Mouse (Mus musculus): ENCODE results near the gene Macf1.
"Not testable (repeated sequence)": the region's sequence is repeated elsewhere in the genome, so short reads cannot be mapped to it uniquely, and the experiment has no call there.

Macf1 gene

GRCm38 (mm10) chr4:123489086-123489485 is 195.1 kb downstream of the Macf1 start:
- in situ Hi-C loops (cut with MboI; ENCODE audit: unreplicated experiment in 2 of 2): no loop called here

- in situ Hi-C loops (cut with MboI; ENCODE audit: unreplicated experiment in 2 of 2): no loop called here
Measured at GRCm38 (mm10) chr4:123479991-123480390, 204.2 kb downstream of the Macf1 start.

- in situ Hi-C loops (cut with MboI; ENCODE audit: unreplicated experiment in 2 of 2): no loop called here
Measured at GRCm38 (mm10) chr4:123478655-123479433, 205.3 kb downstream of the Macf1 start.

- in situ Hi-C loops (cut with MboI; ENCODE audit: unreplicated experiment in 2 of 2): no loop called here
Measured at GRCm38 (mm10) chr4:123465799-123466198, 218.4 kb downstream of the Macf1 start.

- in situ Hi-C loops (cut with MboI; ENCODE audit: unreplicated experiment in 2 of 2): no loop called here
Measured at GRCm38 (mm10) chr4:123460595-123461272, 223.4 kb downstream of the Macf1 start.

GRCm38 (mm10) chr4:123454871-123455640 is 229.1 kb downstream of the Macf1 start:
- in situ Hi-C loops (cut with MboI; ENCODE audit: unreplicated experiment in 2 of 2): no loop called here

- in situ Hi-C loops (cut with MboI; ENCODE audit: unreplicated experiment in 2 of 2): no loop called here
Measured at GRCm38 (mm10) chr4:123453729-123454128, 230.4 kb downstream of the Macf1 start.

- in situ Hi-C loops (cut with MboI; ENCODE audit: unreplicated experiment in 2 of 2): no loop called here
Measured at GRCm38 (mm10) chr4:123451991-123452390, 232.2 kb downstream of the Macf1 start.

- in situ Hi-C loops (cut with MboI; ENCODE audit: unreplicated experiment in 2 of 2): no loop called here
Measured at GRCm38 (mm10) chr4:123449304-123449703, 234.9 kb downstream of the Macf1 start.

GRCm38 (mm10) chr4:123448015-123448414 is 236.1 kb downstream of the Macf1 start:
- in situ Hi-C loops (cut with MboI; ENCODE audit: unreplicated experiment in 2 of 2): no loop called here

- in situ Hi-C loops (cut with MboI; ENCODE audit: unreplicated experiment in 2 of 2): no loop called here
Measured at GRCm38 (mm10) chr4:123447251-123447650, 236.9 kb downstream of the Macf1 start.

GRCm38 (mm10) chr4:123446754-123447153 is 237.4 kb downstream of the Macf1 start:
- in situ Hi-C loops (cut with MboI; ENCODE audit: unreplicated experiment in 2 of 2): no loop called here

GRCm38 (mm10) chr4:123446221-123446620 is 237.9 kb downstream of the Macf1 start:
- in situ Hi-C loops (cut with MboI; ENCODE audit: unreplicated experiment in 2 of 2): not testable (repeated sequence)

- in situ Hi-C loops (cut with MboI; ENCODE audit: unreplicated experiment in 2 of 2): no loop called here
Measured at GRCm38 (mm10) chr4:123438414-123438813, 245.7 kb downstream of the Macf1 start.

- in situ Hi-C loops (cut with MboI; ENCODE audit: unreplicated experiment in 2 of 2): no loop called here
Measured at GRCm38 (mm10) chr4:123433171-123433570, 251.0 kb downstream of the Macf1 start.

GRCm38 (mm10) chr4:123431936-123432335 is 252.2 kb downstream of the Macf1 start:
- in situ Hi-C loops (cut with MboI; ENCODE audit: unreplicated experiment in 2 of 2): no loop called here

- in situ Hi-C loops (cut with MboI; ENCODE audit: unreplicated experiment in 2 of 2): no loop called here
Measured at GRCm38 (mm10) chr4:123427900-123428684, 256.1 kb downstream of the Macf1 start.

GRCm38 (mm10) chr4:123427271-123427899 is 256.8 kb downstream of the Macf1 start:
- in situ Hi-C loops (cut with MboI; ENCODE audit: unreplicated experiment in 2 of 2): no loop called here

- in situ Hi-C loops (cut with MboI; ENCODE audit: unreplicated experiment in 2 of 2): no loop called here
Measured at GRCm38 (mm10) chr4:123426429-123427080, 257.6 kb downstream of the Macf1 start.

All from v-Abl transformed pro-B cells (cell line).